Mouse (Mus musculus) lung, embryonic 16.5 days (tissue): ENCODE results near the gene Phf20. TPM values are rescaled to one million over a fixed set of nuclear protein-coding genes. Genes with fewer than 3 reads are reported as not detected.

Experiments
- ATAC-seq: fragments of 200-750 bp; cut with Nextera tagmentation; 2 replicates; pipeline ENCODE4 v1.8.0; 2017; ENCODE audit warnings: low read depth, mild to moderate bottlenecking, moderate library complexity
- H3K27ac ChIP-seq: fragments of 300-500 bp; sonication (generic); 2 replicates; pipeline ENCODE4 v1.5.1; 2014; ENCODE audit warnings: mild to moderate bottlenecking, control low read depth, low read length
- H3K27me3 ChIP-seq: fragments of 300-500 bp; sonication (generic); 2 replicates; pipeline ENCODE4 v1.6.1; 2014; ENCODE audit warnings: low read depth, low read length, mixed read lengths; ENCODE audit not compliant: control insufficient read depth, insufficient read depth
- H3K36me3 ChIP-seq: fragments of 300-500 bp; sonication (generic); 2 replicates; pipeline ENCODE4 v1.6.1; 2014; ENCODE audit warnings: low read length; ENCODE audit not compliant: control insufficient read depth, insufficient read depth
- H3K4me1 ChIP-seq: fragments of 300-500 bp; sonication (generic); replicated peaks from 2 replicates; pipeline ENCODE4 v1.6.1; 2014; ENCODE audit warnings: low read length, mixed read lengths; ENCODE audit not compliant: control insufficient read depth, insufficient read depth
- H3K4me2 ChIP-seq: fragments of 300-500 bp; sonication (generic); 2 replicates; pipeline ENCODE4 v1.6.1; 2014; ENCODE audit warnings: low read depth, low read length, control low read depth
- H3K4me3 ChIP-seq: fragments of 300-500 bp; sonication (generic); 2 replicates; pipeline ENCODE4 v1.5.1; 2014; ENCODE audit warnings: mild to moderate bottlenecking, low read length, control low read depth
- H3K9ac ChIP-seq: fragments of 300-500 bp; sonication (generic); 2 replicates; pipeline ENCODE4 v1.6.1; 2014; ENCODE audit warnings: low read length, control low read depth
- H3K9me3 ChIP-seq: fragments of 300-500 bp; sonication (generic); 2 replicates; pipeline ENCODE4 v1.6.1; 2016; ENCODE audit warnings: low read length; ENCODE audit not compliant: control insufficient read depth
- WGBS: fragments of 180-500 bp; shearing (Covaris S2); extraction: QIAGEN DNeasy Blood & Tissue Kit; methylation state at CpG from one replicate; pipeline ENCODE4 v1.1.7; 2014; 5-methylcytosine and 5-hydroxymethylcytosine counted together
- polyA plus RNA-seq: library from polyadenylated mRNA; unstranded; fragments of >200 nt; fragmentation: Nextera tagmentation; extraction: Ambion mirVana; gene quantifications from 2 replicates; pipeline ENCODE4 v1.2.1, GENCODE M21; 2015

Phf20 gene
- polyA plus RNA-seq, 1 experiment from 2014 or later = 62.8 TPM

DNA sequence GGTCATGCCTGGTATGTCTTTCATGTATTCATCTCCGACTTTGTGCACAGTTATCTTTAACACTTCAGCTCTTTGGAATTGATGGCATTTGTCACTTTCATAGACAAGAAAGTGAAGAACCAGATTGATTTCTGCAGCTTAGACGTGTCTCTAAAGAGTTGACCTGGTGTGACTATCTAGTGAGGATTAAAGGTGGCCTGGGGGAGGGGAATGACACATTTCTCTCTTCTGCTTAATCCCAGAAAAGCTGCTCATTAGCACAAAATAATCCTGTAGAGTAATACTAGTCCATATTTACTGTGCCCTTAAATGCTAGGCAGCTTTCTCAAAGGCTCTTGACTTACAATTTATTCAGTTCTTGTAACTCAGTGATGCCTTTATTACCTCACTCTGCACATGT, 88.9 kb downstream of the Phf20 start:
- peaks cover 6% of the 10 kb centered on the region for H3K36me3 ChIP-seq
- 78% methylated on average over 2 of the region's 2 CpGs for WGBS
- no peaks in the 10 kb centered on the region for H3K27me3 ChIP-seq
- no peaks in the 10 kb centered on the region for H3K9me3 ChIP-seq
- no peak overlapping the region for H3K4me3 ChIP-seq
- no peak overlapping the region for H3K4me2 ChIP-seq
- no peak overlapping the region for H3K9ac ChIP-seq
- ATAC-seq = no peak
- no peak overlapping the region for H3K27ac ChIP-seq
- H3K4me1 ChIP-seq = no peaks in the 10 kb centered on the region

GRCm38 (mm10) chr2:156286733-156287132, 90.5 kb downstream of the Phf20 start:
- Histone ChIP-seq H3K4me2 (no peak overlapping the region), H3K4me1 (no peaks in the 10 kb centered on the region), H3K27ac (no peak overlapping the region), H3K36me3 (peaks cover 6% of the 10 kb centered on the region), H3K4me3 (no peak overlapping the region), H3K9me3 (no peaks in the 10 kb centered on the region), H3K27me3 (no peaks in the 10 kb centered on the region), H3K9ac (no peak overlapping the region)
- no peak for ATAC-seq
- WGBS = 92% methylated on average over 4 of the region's 4 CpGs

DNA sequence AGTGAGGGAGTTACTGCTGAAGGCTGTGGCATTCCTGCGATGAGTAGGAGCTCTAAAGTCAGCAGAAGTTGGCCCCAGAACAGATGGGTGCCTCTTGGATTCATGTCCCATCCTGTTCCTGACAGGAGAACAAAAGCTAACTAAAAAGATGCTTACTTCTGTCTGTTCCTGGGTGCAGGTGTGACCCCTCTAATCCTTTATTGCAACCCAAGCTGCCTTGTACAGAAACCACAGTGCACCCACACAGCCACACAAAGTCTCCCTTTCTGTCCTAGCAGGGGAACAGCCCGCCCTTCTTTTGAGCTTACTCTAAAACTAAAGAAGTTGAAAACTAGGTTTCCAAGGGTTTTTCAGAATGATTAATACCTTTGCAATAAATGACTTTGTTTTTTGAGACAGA, 92.0 kb downstream of the Phf20 start:
- no peak for ATAC-seq

GRCm38 (mm10) chr2:156289552-156290160, 93.4 kb downstream of the Phf20 start:
- H3K9ac ChIP-seq = no peak overlapping the region
- H3K4me2 ChIP-seq = no peak overlapping the region
- 77% methylated on average over 2 of the region's 2 CpGs for WGBS
- peaks cover 8% of the 10 kb centered on the region for H3K36me3 ChIP-seq
- no peak for ATAC-seq
- H3K27me3 ChIP-seq = no peaks in the 10 kb centered on the region
- no peak overlapping the region for H3K4me3 ChIP-seq
- H3K27ac ChIP-seq = no peak overlapping the region
- H3K9me3 ChIP-seq = no peaks in the 10 kb centered on the region
- H3K4me1 ChIP-seq = no peaks in the 10 kb centered on the region

More for the DNA sequence above, 92.0 kb downstream of the Phf20 start:
- H3K4me2 ChIP-seq = no peak overlapping the region
- no peak overlapping the region for H3K9ac ChIP-seq
- WGBS = 87% methylated on average over 2 of the region's 2 CpGs
- H3K36me3 ChIP-seq = peaks cover 3% of the 10 kb centered on the region
- H3K27me3 ChIP-seq = no peaks in the 10 kb centered on the region
- no peak overlapping the region for H3K4me3 ChIP-seq
- no peaks in the 10 kb centered on the region for H3K9me3 ChIP-seq
- H3K4me1 ChIP-seq = no peaks in the 10 kb centered on the region
- H3K27ac ChIP-seq = no peak overlapping the region

- 78% methylated on average over 1 of the region's 1 CpGs for whole genome bisulfite sequencing
- Histone ChIP-seq H3K36me3 (peaks cover 11% of the 10 kb centered on the region), H3K9ac (no peak overlapping the region), H3K27ac (no peak overlapping the region), H3K4me1 (no peaks in the 10 kb centered on the region), H3K4me3 (no peak overlapping the region), H3K27me3 (no peaks in the 10 kb centered on the region), H3K9me3 (no peaks in the 10 kb centered on the region), H3K4me2 (no peak overlapping the region)
- ATAC-seq = no peak
These were observed 95.7 kb downstream of the Phf20 start for GRCm38 (mm10) chr2:156291998-156292397.

DNA sequence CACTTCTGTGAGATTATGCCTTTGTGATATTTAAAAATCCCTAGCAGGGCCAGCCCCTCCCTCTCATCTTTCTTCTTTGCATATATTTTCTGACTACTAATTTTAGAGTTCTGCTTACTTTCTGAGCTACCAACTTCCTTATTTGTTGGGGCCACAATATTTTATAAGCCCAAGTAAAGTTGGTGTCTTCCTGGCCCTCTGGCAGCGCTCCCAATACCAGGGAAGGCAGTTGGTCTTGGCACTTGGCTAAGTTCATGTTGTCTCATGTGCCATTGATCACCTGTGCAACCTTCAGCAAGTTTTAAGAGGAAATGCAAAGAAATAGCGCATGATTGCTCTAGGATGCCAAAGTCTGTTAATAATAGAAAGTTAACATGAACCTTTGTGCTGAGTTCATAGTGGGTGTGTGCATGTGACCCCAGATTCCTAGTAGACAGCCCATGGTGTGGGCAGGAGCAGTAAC, 99.4 kb downstream of the Phf20 start:
- Histone ChIP-seq H3K27ac (no peak overlapping the region), H3K4me1 (no peaks in the 10 kb centered on the region; the same call in 1 of the 2 replicates), H3K9ac (no peak overlapping the region), H3K36me3 (peaks cover 19% of the 10 kb centered on the region), H3K4me3 (no peak overlapping the region), H3K9me3 (no peaks in the 10 kb centered on the region), H3K4me2 (no peak overlapping the region), H3K27me3 (no peaks in the 10 kb centered on the region)
- 90% methylated on average over 2 of the region's 2 CpGs for WGBS
- ATAC-seq = no peak

GRCm38 (mm10) chr2:156296190-156296589, 99.9 kb downstream of the Phf20 start:
- no peaks in the 10 kb centered on the region for H3K9me3 ChIP-seq
- no peak overlapping the region for H3K4me2 ChIP-seq
- H3K36me3 ChIP-seq = peaks cover 24% of the 10 kb centered on the region
- no peaks in the 10 kb centered on the region for H3K27me3 ChIP-seq
- H3K9ac ChIP-seq = no peak overlapping the region
- H3K4me3 ChIP-seq = no peak overlapping the region
- no peaks in the 10 kb centered on the region; the same call in 1 of the 2 replicates for H3K4me1 ChIP-seq
- H3K27ac ChIP-seq = no peak overlapping the region
- no peak for ATAC-seq
- WGBS = 76% methylated on average over 3 of the region's 3 CpGs

GRCm38 (mm10) chr2:156297653-156298052, 101.4 kb downstream of the Phf20 start:
- no peak overlapping the region for H3K4me3 ChIP-seq
- no peak overlapping the region for H3K27ac ChIP-seq
- ATAC-seq = peak; percentile 59
- WGBS = 48% methylated on average over 3 of the region's 3 CpGs
- peaks cover 30% of the 10 kb centered on the region for H3K36me3 ChIP-seq
- H3K27me3 ChIP-seq = no peaks in the 10 kb centered on the region
- no peak overlapping the region for H3K4me2 ChIP-seq
- H3K4me1 ChIP-seq = no peaks in the 10 kb centered on the region; the same call in 1 of the 2 replicates
- H3K9ac ChIP-seq = no peak overlapping the region
- no peaks in the 10 kb centered on the region for H3K9me3 ChIP-seq

- Histone ChIP-seq H3K27me3 (no peaks in the 10 kb centered on the region), H3K4me3 (no peak overlapping the region), H3K36me3 (peaks cover 30% of the 10 kb centered on the region), H3K27ac (no peak overlapping the region), H3K9ac (no peak overlapping the region), H3K4me2 (no peak overlapping the region), H3K4me1 (no peaks in the 10 kb centered on the region; the same call in 1 of the 2 replicates), H3K9me3 (no peaks in the 10 kb centered on the region)
- ATAC-seq = no peak
- 72% methylated on average over 7 of the region's 7 CpGs for WGBS
These were observed 102.2 kb downstream of the Phf20 start for GRCm38 (mm10) chr2:156298458-156298857.
